Mouse (Mus musculus) olfactory bulb, adult 2 months (tissue): Measurements from ENCODE around the gene Tspyl2.

Source experiments
- CTCF ChIP-seq: fragments of 200-500 bp; IDR thresholded peaks from 2 replicates; pipeline ENCODE4 v1.5.1; 2012; ENCODE audit warnings: low read depth, mild to moderate bottlenecking, low read length, moderate library complexity; ENCODE audit not compliant: insufficient read depth
- POLR2A ChIP-seq: fragments of 200-500 bp; IDR thresholded peaks from 2 replicates; pipeline ENCODE4 v1.6.1; 2012; ENCODE audit warnings: mild to moderate bottlenecking, low read depth, low read length, moderate library complexity; ENCODE audit not compliant: insufficient read depth

GRCm38 (mm10) chrX:152323584-152323983 lies 18.6 kb downstream of the Tspyl2 start:
- TF ChIP-seq CTCF, result no peak
- no peak for TF ChIP-seq POLR2A
